Mouse (Mus musculus): ENCODE data around the gene Plscr4. TPM values are rescaled to one million over a fixed set of nuclear protein-coding genes. Genes with fewer than 3 reads are reported as not detected.

The Plscr4 gene
- 1 to 10 TPM; 3.0 to 4.1 (median 3.3) TPM for polyA plus RNA-seq (2017; shearing (Covaris generic))

- peak; percentile 79 for ATAC-seq
These were observed at the start of gene Plscr4 for GRCm38 (mm10) chr9:92457261-92458058. Gene Plscr4 (plus strand): TSS chr9:92457373.

DNA sequence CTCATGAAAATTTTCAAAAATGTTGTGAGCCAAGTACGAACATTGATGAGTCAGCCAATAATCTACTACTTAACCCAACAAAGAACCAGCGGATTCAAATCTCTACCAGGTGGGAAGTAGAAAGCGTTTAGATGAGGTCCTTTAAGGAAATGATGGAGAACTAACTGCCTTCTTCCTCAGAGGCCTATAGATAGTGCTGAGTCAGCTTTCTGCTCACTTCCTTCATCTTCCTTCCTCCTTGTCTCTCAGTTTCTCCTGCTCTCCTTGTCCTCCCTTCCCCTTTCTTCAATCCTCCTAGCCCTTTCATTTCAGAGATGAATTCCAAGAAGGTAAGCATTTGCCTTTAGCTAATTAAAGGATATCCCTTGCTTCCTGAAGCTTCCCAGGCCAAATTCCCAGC is 46.9 kb upstream of the Plscr4 start:
- ATAC-seq, result no peak

DNA sequence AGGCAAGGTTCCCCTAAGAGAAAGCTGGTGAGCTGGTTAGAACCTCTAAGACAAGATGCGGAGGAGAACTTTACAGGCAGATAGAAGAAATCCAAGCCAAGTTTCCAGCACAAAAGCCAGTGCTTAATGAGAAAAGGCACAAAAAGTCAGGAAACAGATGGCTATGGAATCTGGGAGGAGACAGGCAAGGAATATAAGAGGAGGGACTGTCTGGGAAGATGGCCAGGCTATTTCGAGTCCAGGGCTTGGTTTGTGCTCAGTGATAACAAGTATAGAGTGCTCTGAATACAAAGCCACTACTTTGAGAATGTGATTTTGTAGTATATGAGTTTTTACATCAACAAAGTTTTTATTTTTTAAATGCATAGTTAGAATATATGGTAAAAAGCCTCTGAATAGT is 45.1 kb upstream of the Plscr4 start:
- no peak for ATAC-seq

DNA sequence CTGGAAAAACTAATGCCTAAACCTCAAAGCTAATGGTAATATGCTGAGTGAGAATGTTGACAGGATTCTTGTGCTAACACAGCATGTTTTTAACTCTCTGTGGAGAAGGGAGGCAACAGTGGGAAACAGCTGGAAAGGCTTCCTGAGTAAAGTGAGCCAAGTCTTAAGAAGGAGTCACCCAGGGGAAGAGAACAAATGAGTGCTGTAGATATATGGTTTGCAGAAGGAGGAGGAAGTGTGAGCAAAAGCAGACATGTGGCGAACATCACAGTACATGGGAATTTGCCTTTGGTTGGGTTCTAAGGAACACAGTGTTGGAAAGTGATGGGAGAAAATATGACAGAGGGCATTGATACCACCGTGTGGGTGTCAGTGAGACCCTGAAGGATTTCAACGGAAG is 43.5 kb upstream of the Plscr4 start:
- ATAC-seq, result no peak

- ATAC-seq, result no peak
These were observed 19.4 kb upstream of the Plscr4 start for GRCm38 (mm10) chr9:92437781-92438180.

DNA sequence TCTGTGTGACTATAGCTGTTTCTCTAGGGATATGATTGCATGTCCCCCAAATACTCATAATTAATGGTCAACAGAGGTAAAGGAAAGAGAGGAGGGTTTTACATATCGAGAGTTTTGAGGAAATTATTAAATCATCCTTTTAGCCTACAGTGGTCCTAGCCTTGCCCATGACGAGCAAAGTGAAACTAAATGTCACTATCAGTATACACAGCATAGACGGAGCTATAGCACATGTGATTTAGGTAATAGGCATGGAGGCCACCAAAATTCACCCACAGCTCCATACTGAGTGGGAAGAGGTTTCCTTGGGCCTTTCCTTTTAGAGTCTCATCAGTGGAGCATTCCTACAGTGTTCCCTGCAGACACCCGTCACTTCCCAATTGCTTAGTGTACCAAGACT is 15.7 kb upstream of the Plscr4 start:
- no peak for ATAC-seq

DNA sequence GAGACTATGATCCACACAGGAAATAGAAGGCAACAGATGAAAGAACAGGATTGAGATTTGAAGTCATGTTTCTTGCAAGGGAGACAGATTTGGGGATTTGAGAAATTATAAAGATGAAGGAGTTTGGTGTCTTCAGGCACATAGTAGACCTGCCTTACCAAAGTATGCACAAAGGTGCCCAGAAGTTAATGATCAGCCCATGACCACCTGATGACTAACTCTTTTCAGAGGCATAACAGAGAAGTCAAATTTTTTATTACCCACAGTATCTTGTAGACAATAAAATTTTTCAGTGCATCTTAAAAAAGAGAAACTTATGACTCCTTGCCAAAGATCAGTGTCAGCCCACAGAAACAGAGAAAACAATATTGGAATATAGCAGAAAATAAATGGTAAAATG is 12.6 kb upstream of the Plscr4 start:
- ATAC-seq, result no peak

DNA sequence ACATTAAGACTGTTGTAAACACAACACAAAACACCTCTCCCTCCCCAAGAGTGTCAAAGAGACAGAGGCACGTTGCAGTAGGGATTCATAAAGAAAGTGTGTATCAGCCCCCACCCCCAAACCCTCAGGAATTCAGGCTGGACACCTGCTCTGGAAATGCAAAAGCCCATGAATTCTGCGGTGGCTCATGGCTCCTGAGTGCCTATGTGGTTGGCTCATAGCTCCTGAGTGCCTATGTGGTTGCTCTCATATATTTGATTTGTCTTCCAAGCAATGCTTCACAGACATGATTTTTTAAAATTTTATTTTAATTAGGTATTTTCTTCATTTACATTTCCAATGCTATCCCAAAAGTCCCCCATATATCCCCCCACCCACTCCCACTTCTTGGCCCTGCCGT is 568 bp upstream of the Plscr4 start:
- no peak for ATAC-seq

DNA sequence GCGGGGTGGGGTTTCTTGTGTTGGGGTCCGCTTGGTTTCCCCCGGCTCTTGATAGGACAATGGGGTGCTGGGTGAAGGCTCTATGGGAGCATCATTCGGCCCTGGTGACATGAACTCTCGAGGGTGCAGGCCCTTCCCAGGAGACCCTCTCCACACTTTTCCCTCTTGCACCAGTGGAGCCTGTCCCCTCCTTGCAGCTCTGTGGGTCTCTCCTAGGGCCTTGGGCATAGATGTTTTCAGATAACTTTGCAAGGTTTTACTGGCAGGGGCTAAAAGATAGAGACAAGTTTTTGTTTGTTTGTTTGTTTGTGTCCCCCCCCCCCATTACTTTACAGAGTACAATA is 858 bp downstream of the Plscr4 start:
- ATAC-seq, result peak; percentile 10

GRCm38 (mm10) chr9:92458418-92458817 is 1.2 kb downstream of the Plscr4 start:
- no peak for ATAC-seq

DNA sequence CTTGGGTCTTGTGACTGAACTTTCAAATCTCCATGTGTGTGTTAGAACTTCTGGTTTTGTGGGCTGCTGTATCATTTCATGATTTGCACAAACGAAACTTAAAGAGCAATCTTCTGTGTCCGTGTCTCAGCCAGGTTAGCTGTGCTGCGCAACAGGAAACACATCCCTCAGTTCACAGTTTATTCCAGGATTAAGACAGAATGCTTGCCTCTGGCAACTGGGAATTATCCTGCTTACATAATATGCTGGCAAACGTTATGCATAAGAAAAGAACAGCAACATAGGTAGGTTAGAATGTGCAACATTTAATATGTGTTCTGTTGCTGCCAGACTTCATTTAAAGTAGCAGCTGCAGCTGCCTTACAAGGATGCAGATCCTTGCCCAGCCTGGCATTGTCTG is 10.6 kb downstream of the Plscr4 start:
- no peak for ATAC-seq

- ATAC-seq, result peak; percentile 27
These were observed 15.2 kb downstream of the Plscr4 start for GRCm38 (mm10) chr9:92472256-92472855.

GRCm38 (mm10) chr9:92473178-92473577 is 16.0 kb downstream of the Plscr4 start:
- no peak for ATAC-seq

GRCm38 (mm10) chr9:92474244-92474643 is 17.1 kb downstream of the Plscr4 start:
- ATAC-seq, result no peak

GRCm38 (mm10) chr9:92481663-92482062 is 24.5 kb downstream of the Plscr4 start:
- no peak for ATAC-seq

- ATAC-seq, result no peak
These were observed 25.4 kb downstream of the Plscr4 start for GRCm38 (mm10) chr9:92482551-92482950.

DNA sequence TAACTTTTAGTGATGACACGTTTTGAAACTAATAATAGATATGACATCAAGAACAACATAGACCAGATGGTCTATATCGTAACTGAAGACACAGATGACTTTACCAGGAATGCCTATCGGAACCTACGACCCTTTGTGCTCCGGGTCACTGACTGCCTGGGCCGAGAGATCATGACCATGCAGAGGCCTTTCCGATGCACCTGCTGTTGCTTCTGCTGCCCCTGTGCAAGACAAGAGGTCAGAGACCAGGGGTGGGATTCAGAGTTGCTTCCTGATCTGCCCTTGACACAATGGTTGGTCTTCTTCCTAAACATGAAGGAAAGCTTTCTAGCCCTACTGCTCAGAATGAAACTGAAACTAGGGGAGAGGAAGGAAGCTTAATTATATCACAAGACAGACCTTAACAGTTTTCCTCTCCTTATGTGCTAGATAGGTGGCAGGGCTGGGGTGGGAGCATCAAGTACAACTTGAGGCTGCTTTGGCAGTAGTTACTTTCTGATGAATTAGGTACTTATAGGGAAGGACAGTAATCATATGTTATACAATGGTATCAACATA is 27.6 kb downstream of the Plscr4 start:
- ATAC-seq, result peak; percentile 67

- no peak for ATAC-seq
These were observed 32.7 kb downstream of the Plscr4 start for GRCm38 (mm10) chr9:92489857-92490256.

- no peak for ATAC-seq
These were observed 33.1 kb downstream of the Plscr4 start for GRCm38 (mm10) chr9:92490319-92490718.

DNA sequence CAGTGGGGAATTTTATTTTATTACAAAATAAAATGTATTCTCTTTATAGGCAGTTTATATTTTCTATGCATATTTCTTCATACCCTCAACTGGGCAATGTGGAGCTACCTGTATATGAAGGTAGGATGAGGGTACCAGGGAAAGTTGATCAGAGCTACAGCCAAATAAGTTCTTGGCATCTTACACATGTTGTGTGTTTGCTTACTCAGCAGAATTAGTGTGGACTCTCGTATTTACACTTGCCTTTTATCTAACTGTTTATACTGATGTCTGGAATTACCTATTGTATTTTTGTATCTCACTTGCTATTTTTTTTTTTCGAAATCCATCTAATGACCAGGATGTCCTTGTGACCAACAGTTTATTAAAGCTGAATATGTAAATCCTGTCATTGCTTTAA is 34.1 kb downstream of the Plscr4 start:
- no peak for ATAC-seq

GRCm38 (mm10) chr9:92499710-92500410 is 42.7 kb downstream of the Plscr4 start:
- ATAC-seq, result peak; percentile 83

- no peak for ATAC-seq
These were observed 47.1 kb downstream of the Plscr4 start for GRCm38 (mm10) chr9:92504256-92504655.

DNA sequence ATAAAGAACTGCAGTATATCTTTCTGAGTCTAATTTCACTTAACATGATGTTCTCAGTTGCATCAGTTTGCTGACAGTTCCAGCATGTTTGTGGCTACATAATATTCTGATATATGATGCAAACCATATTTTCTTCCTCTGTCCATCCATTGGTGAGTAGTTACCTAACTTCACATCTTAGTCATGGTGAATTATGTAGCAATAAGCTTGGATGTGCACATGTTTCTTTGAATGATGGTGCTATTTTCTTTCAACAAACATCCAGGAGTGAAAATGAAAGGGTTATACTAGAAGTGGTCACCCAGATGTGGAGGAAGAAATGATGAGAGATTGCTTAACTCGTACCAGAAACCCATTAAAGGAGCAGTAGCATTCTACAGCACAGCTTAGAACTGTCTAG is 47.7 kb downstream of the Plscr4 start:
- no peak for ATAC-seq

GRCm38 (mm10) chr9:92511696-92512095 is 54.5 kb downstream of the Plscr4 start:
- no peak for ATAC-seq

All from inflammation-experienced regulatory T-cells, adult 6 months (primary cell).